Mouse (Mus musculus): ENCODE data around the gene Decr2.
"Not testable (repeated sequence)": the region's sequence is repeated elsewhere in the genome, so short reads cannot be mapped to it uniquely, and the experiment has no call there.

Decr2 gene

GRCm38 (mm10) chr17:26113181-26113948 is 23.2 kb upstream of the Decr2 start, which contains the start of gene Tmem8:
Tmem8 (plus strand) TSS chr17:26113299.
- DNase-seq (ENCODE audit: low spot score in 2 of 2) = peak; percentile 63 to 65

- no peak for DNase-seq (ENCODE audit: low spot score in 2 of 2)
Observed at GRCm38 (mm10) chr17:26112751-26113150, 22.6 kb upstream of the Decr2 start.

- DNase-seq (ENCODE audit: low spot score in 2 of 2) = no peak
Observed at GRCm38 (mm10) chr17:26111722-26112121, 21.6 kb upstream of the Decr2 start.

- DNase-seq (ENCODE audit: low spot score in 2 of 2) = no peak
Observed at GRCm38 (mm10) chr17:26111024-26111423, 20.9 kb upstream of the Decr2 start.

- no peak for DNase-seq (ENCODE audit: low spot score in 2 of 2)
Observed at GRCm38 (mm10) chr17:26110156-26110555, 20.0 kb upstream of the Decr2 start.

GRCm38 (mm10) chr17:26105619-26106018 is 15.5 kb upstream of the Decr2 start:
- DNase-seq (ENCODE audit: low spot score in 2 of 2) = no peak

GRCm38 (mm10) chr17:26101478-26101877 is 11.3 kb upstream of the Decr2 start:
- DNase-seq (ENCODE audit: low spot score in 2 of 2) = peak in 1 of 2 experiments; percentile 38

GRCm38 (mm10) chr17:26100166-26100565 is 10.0 kb upstream of the Decr2 start:
- DNase-seq (ENCODE audit: low spot score in 2 of 2) = no peak

- not testable (repeated sequence) for DNase-seq (ENCODE audit: low spot score in 2 of 2)
Observed at GRCm38 (mm10) chr17:26099316-26099715, 9.2 kb upstream of the Decr2 start.

- no peak for DNase-seq (ENCODE audit: low spot score in 2 of 2)
Observed at GRCm38 (mm10) chr17:26098461-26098860, 8.3 kb upstream of the Decr2 start.

GRCm38 (mm10) chr17:26095121-26095740 is 5.1 kb upstream of the Decr2 start, which contains the start of gene Nme4:
Nme4 (minus strand) TSS chr17:26095602.
- DNase-seq (ENCODE audit: low spot score in 2 of 2) = peak; percentile 58 to 73

GRCm38 (mm10) chr17:26094531-26095110 is 4.5 kb upstream of the Decr2 start:
- DNase-seq (ENCODE audit: low spot score in 2 of 2) = no peak

GRCm38 (mm10) chr17:26087059-26087564 is 3.0 kb downstream of the Decr2 start:
- DNase-seq (ENCODE audit: low spot score in 2 of 2) = no peak

GRCm38 (mm10) chr17:26080867-26081266 is 9.3 kb downstream of the Decr2 start:
- no peak for DNase-seq (ENCODE audit: low spot score in 2 of 2)

GRCm38 (mm10) chr17:26078851-26079250 is 11.3 kb downstream of the Decr2 start:
- peak in 1 of 2 experiments; percentile 45 for DNase-seq (ENCODE audit: low spot score in 2 of 2)

- peak; percentile 68 to 77 for DNase-seq (ENCODE audit: low spot score in 2 of 2)
Observed at GRCm38 (mm10) chr17:26075246-26075645, 14.9 kb downstream of the Decr2 start.

GRCm38 (mm10) chr17:26070136-26070535 is 20.0 kb downstream of the Decr2 start:
- no peak for DNase-seq (ENCODE audit: low spot score in 2 of 2)

- peak; percentile 78 to 84 for DNase-seq (ENCODE audit: low spot score in 2 of 2)
Observed at GRCm38 (mm10) chr17:26068831-26069739, 21.1 kb downstream of the Decr2 start, which contains the start of gene Rab11fip3. Rab11fip3 (minus strand) TSS chr17:26069555.

- DNase-seq (ENCODE audit: low spot score in 2 of 2) = no peak
Observed at GRCm38 (mm10) chr17:26068024-26068830, 21.9 kb downstream of the Decr2 start.

GRCm38 (mm10) chr17:26066488-26067020 is 23.6 kb downstream of the Decr2 start:
- DNase-seq (ENCODE audit: low spot score in 2 of 2) = no peak

Data from frontal cortex, postnatal 36 days (tissue).